Mouse (Mus musculus): ENCODE results near the gene 1700037H04Rik. TPM values are rescaled to one million over a fixed set of nuclear protein-coding genes. Genes with fewer than 3 reads are reported as not detected.

The 1700037H04Rik gene
- total and polyA plus RNA-seq, 3 experiments = 45.5 to 72.6 TPM; not detected in 1

- TF ChIP-seq ZKSCAN1 (IDR thresholded peaks at IDR 0.05; ENCODE audit: low read depth, low read length) = no peak
- TF ChIP-seq MAZ (IDR thresholded peaks at IDR 0.05; ENCODE audit: low read depth, low read length) = 0 out of 2 replicates have a peak, but pooled peaks have one; percentile 43
- TF ChIP-seq ETS1 (IDR thresholded peaks at IDR 0.05; ENCODE audit: low read depth, low read length) = 0 out of 2 replicates have a peak, but pooled peaks have one; percentile 14
- TF ChIP-seq MYC (IDR thresholded peaks at IDR 0.05; ENCODE audit: low read depth, low read length) = no peak; the same call in 1 of the 2 replicates
- no peak for TF ChIP-seq TAL1 (IDR thresholded peaks at IDR 0.05; ENCODE audit: low read length)
- 0 out of 2 replicates have a peak, but pooled peaks have one; percentile 29 for TF ChIP-seq HCFC1 (IDR thresholded peaks at IDR 0.05; ENCODE audit: low read depth, low read length)
- no peak for TF ChIP-seq ZNF384 (IDR thresholded peaks at IDR 0.05; ENCODE audit: low read depth, low read length)
- TF ChIP-seq MAX (IDR thresholded peaks at IDR 0.05; ENCODE audit: low read length) = no peak; the same call in 1 of the 2 replicates
- TF ChIP-seq MAFK (IDR thresholded peaks at IDR 0.05; ENCODE audit: borderline replicate concordance, low read depth, low read length) = no peak
- peak in 2 of 3 experiments; percentile 6 to 19; a peak in 3 of 6 replicates for TF ChIP-seq CTCF (IDR thresholded peaks at IDR 0.05 in 2 of 3, conservative IDR thresholded peaks at IDR 0.05 in 1 of 3; ENCODE audit: control insufficient read depth in 1 of 3, insufficient read depth in 1 of 3, low read depth in 2 of 3, low read length in 3 of 3, poor library complexity in 1 of 3, severe bottlenecking in 1 of 3)
These were observed 27.1 kb upstream of the 1700037H04Rik start, which contains the start of the genes Cdc25b and Spef1 (continued) for GRCm38 (mm10) chr2:131186771-131187601.

GRCm38 (mm10) chr2:131186343-131186742 lies 26.5 kb upstream of the 1700037H04Rik start:
- TF ChIP-seq NELFE (IDR thresholded peaks at IDR 0.05; ENCODE audit: low read depth, low read length) (no peak), POLR2A (IDR thresholded peaks at IDR 0.05; ENCODE audit: control insufficient read depth in 1 of 2, insufficient read depth in 1 of 2, low read depth in 1 of 2, low read length in 2 of 2, poor library complexity in 1 of 2) (0 out of 4 replicates have a peak, but pooled peaks of 1 of the 2 experiments have one; percentile 8), MAX (IDR thresholded peaks at IDR 0.05; ENCODE audit: low read length) (peak; percentile 53; the same call in 1 of the 2 replicates)
- peak overlapping the region; percentile 34 for H3K27ac ChIP-seq (ENCODE audit: control insufficient read depth, low read depth, low read length)
- H3K36me3 ChIP-seq (ENCODE audit: control insufficient read depth in 1 of 2, insufficient read depth in 2 of 2, low read length in 2 of 2) = peaks cover 0 to 31% of the 10 kb centered on the region in 2 experiments; a peak in 2 of 4 replicates
- DNase-seq (ENCODE audit: low read depth, low spot score) = no peak
- no peaks in the 10 kb centered on the region; the same call in none of the 2 replicates for H3K79me2 ChIP-seq (ENCODE audit: control insufficient read depth, insufficient read depth, low read length, poor library complexity)
- H3K4me3 ChIP-seq (ENCODE audit: control insufficient read depth in 1 of 2, insufficient read depth in 1 of 2, low read depth in 2 of 2, low read length in 2 of 2) = peak overlapping the region; percentile 46 to 65
- H3K4me1 ChIP-seq (ENCODE audit: control insufficient read depth in 1 of 2, insufficient read depth in 2 of 2, low read length in 2 of 2) = peaks cover 15 to 33% of the 10 kb centered on the region in 2 experiments
- H3K9ac ChIP-seq (ENCODE audit: control insufficient read depth, low read depth, low read length, poor library complexity, severe bottlenecking) = peak overlapping the region; percentile 69
- H3K27me3 ChIP-seq (ENCODE audit: control insufficient read depth in 1 of 2, insufficient read depth in 2 of 2, low read length in 2 of 2) = no peaks in the 10 kb centered on the region
- no peaks in the 10 kb centered on the region for H3K9me3 ChIP-seq (replicated peaks; ENCODE audit: insufficient read depth, low read length)

GRCm38 (mm10) chr2:131179990-131180587 lies 20.2 kb upstream of the 1700037H04Rik start, which contains the start of gene Cenpb:
Cenpb (minus strand) TSS chr2:131180067.
- peaks cover 0 to 25% of the 10 kb centered on the region in 2 experiments; a peak in 2 of 4 replicates for H3K4me1 ChIP-seq (ENCODE audit: control insufficient read depth in 1 of 2, insufficient read depth in 2 of 2, low read length in 2 of 2)
- H3K36me3 ChIP-seq (ENCODE audit: control insufficient read depth in 1 of 2, insufficient read depth in 2 of 2, low read length in 2 of 2) = peaks cover 0 to 7% of the 10 kb centered on the region in 2 experiments; a peak in 2 of 4 replicates
- H3K9ac ChIP-seq (ENCODE audit: control insufficient read depth, low read depth, low read length, poor library complexity, severe bottlenecking) = peak within 1 kb of the TSS; percentile 86
- H3K9me3 ChIP-seq (replicated peaks; ENCODE audit: insufficient read depth, low read length) = no peaks in the 10 kb centered on the region
- DNase-seq (ENCODE audit: low read depth, low spot score) = peak; percentile 84
- TF ChIP-seq CTCF (IDR thresholded peaks at IDR 0.05 in 2 of 3, conservative IDR thresholded peaks at IDR 0.05 in 1 of 3; ENCODE audit: control insufficient read depth in 1 of 3, insufficient read depth in 1 of 3, low read depth in 2 of 3, low read length in 3 of 3, poor library complexity in 1 of 3, severe bottlenecking in 1 of 3) (peak; percentile 44 to 69 (median 57)), POLR2A (IDR thresholded peaks at IDR 0.05; ENCODE audit: control insufficient read depth in 1 of 2, insufficient read depth in 1 of 2, low read depth in 1 of 2, low read length in 2 of 2, poor library complexity in 1 of 2) (peak; percentile 53 to 64), GABPA (IDR thresholded peaks at IDR 0.05; ENCODE audit: low read depth, low read length) (no peak), SMC3 (IDR thresholded peaks at IDR 0.05; ENCODE audit: low read depth, low read length) (peak; percentile 64), MYC (IDR thresholded peaks at IDR 0.05; ENCODE audit: low read depth, low read length) (peak; percentile 61), SIN3A (IDR thresholded peaks at IDR 0.05; ENCODE audit: low read length) (peak; percentile 47), GATA1 (IDR thresholded peaks at IDR 0.05; ENCODE audit: low read depth, low read length) (0 out of 2 replicates have a peak, but pooled peaks have one; percentile 7), TBP (IDR thresholded peaks at IDR 0.05; ENCODE audit: low read depth, low read length) (peak; percentile 62; the same call in 1 of the 2 replicates), ETS1 (IDR thresholded peaks at IDR 0.05; ENCODE audit: low read depth, low read length) (0 out of 2 replicates have a peak, but pooled peaks have one; percentile 6), ZNF384 (IDR thresholded peaks at IDR 0.05; ENCODE audit: low read depth, low read length) (no peak), RAD21 (IDR thresholded peaks at IDR 0.05; ENCODE audit: low read depth, low read length) (peak; percentile 22), NELFE (IDR thresholded peaks at IDR 0.05; ENCODE audit: low read depth, low read length) (peak; percentile 45; the same call in 1 of the 2 replicates), E2F4 (IDR thresholded peaks at IDR 0.05; ENCODE audit: borderline replicate concordance, low read depth, low read length) (0 out of 2 replicates have a peak, but pooled peaks have one; percentile 26), USF2 (IDR thresholded peaks at IDR 0.05; ENCODE audit: borderline replicate concordance in 1 of 2, insufficient read depth in 1 of 2, low read depth in 1 of 2, low read length in 2 of 2) (no peak), HCFC1 (IDR thresholded peaks at IDR 0.05; ENCODE audit: low read depth, low read length) (peak; percentile 12; the same call in 1 of the 2 replicates), BHLHE40 (IDR thresholded peaks at IDR 0.05; ENCODE audit: borderline replicate concordance, low read depth, low read length) (no peak)
- peaks cover 16% of the 10 kb centered on the region for H3K79me2 ChIP-seq (ENCODE audit: control insufficient read depth, insufficient read depth, low read length, poor library complexity)
- peak within 1 kb of the TSS; percentile 38 for H3K27ac ChIP-seq (ENCODE audit: control insufficient read depth, low read depth, low read length)
- peak within 1 kb of the TSS; percentile 88 to 91 for H3K4me3 ChIP-seq (ENCODE audit: control insufficient read depth in 1 of 2, insufficient read depth in 1 of 2, low read depth in 2 of 2, low read length in 2 of 2)
- H3K27me3 ChIP-seq (ENCODE audit: control insufficient read depth in 1 of 2, insufficient read depth in 2 of 2, low read length in 2 of 2) = no peaks in the 10 kb centered on the region
